Mouse (Mus musculus) B cell, adult 2 months (primary cell): ENCODE results near the gene Lsm10.
"Not testable (repeated sequence)": the region's sequence is repeated elsewhere in the genome, so short reads cannot be mapped to it uniquely, and the experiment has no call there.

Source experiments
- DNase-seq, 2 experiments: peaks; one replicate each; pipeline ENCODE4 v3.0.0; 2022

The Lsm10 gene

DNA sequence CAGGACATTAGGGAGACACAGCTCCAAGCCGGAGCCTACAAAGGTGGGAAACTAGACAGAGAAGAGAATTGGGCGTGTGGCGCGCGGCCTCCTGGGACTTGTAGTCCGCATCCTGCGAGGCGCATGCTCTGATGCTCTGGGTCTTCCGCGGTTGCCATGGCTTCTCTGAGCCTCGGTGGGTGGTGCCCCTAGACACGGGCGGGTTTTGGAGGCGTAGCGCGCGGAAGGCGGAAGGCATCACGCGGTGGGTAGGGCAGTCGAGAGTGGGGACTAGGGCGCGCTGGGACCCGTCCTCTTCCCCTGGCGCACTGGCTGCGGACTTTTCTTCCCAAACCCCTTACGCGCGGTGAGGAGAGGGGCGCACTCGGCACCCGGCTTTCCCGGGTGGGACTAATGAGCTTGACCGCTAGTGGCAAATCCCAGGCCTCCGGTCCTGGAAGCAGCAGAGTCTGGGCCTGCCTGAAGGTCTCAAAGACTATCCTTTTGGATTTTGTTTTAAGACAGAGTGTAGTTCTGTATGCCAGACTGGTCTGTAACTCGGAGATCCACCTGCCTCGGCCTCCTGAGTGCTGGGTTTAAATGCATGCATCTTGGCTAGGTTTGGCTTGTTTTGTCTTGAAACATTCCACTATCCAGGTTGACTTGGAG is at the start of gene Lsm10:
Gene Lsm10, plus strand, starts transcription at position 160 of the 648 bp plus-strand sequence.
- peak; percentile 95 to 97 for DNase-seq

DNA sequence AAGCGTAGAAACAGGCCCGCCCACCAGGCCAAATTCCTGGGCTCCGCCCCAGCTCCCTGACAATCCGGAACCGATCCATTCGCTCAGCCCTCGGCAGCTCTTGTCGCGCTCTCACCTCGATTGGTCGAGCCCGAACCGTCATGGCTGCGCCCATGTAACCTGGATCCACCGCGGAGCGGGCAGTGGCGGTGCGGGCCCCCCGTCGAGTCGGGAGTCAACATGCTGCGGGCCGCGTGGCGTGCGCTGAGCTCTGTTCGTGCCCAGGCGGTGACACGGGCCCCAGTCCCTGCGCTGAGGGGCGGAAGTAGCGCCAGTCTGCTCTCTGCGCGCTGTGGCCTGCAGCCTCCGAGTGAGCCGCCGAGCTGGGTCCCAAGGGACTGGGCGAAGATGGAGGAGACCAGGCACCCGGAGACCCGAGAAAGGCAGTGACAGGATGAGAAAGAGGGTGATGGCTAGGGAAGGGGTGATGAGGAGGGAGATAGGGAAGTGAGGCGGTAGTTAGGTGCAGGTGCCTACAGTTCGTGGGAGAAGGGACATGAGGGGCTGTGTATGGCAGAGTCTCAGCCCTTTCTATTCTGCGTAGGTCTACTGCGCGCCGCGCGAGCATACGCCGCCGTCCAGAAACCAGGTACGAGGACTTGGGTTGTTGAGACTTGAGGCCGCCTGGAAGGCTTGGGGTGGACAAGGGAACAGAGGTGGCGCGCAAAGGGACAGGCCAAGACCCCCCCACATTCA is 49.4 kb upstream of the Lsm10 start, which contains the start of gene Mrps15:
Gene Mrps15, plus strand, starts transcription at position 75 of the 735 bp plus-strand sequence.
- DNase-seq = peak; percentile 83 to 87

DNA sequence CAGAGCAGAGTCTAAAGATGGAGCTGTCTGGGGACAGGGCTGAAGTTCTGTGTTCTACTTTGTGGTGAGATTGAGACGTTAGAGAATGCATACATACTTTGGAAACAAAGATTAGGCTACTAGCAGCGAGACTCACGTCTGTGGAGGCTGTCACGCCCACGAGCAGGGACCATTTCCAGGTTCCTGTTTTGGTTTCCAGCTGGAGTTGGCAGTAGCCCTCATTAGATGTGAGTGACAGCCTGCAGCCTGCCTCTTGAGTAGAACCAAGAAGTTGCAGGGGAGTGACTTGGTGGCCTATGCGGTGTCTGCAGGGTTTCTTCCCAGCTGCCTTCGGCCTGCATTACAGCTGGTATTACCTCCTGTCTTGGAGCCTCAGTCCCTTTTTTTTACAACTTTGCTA is 44.8 kb upstream of the Lsm10 start:
- DNase-seq = no peak

DNA sequence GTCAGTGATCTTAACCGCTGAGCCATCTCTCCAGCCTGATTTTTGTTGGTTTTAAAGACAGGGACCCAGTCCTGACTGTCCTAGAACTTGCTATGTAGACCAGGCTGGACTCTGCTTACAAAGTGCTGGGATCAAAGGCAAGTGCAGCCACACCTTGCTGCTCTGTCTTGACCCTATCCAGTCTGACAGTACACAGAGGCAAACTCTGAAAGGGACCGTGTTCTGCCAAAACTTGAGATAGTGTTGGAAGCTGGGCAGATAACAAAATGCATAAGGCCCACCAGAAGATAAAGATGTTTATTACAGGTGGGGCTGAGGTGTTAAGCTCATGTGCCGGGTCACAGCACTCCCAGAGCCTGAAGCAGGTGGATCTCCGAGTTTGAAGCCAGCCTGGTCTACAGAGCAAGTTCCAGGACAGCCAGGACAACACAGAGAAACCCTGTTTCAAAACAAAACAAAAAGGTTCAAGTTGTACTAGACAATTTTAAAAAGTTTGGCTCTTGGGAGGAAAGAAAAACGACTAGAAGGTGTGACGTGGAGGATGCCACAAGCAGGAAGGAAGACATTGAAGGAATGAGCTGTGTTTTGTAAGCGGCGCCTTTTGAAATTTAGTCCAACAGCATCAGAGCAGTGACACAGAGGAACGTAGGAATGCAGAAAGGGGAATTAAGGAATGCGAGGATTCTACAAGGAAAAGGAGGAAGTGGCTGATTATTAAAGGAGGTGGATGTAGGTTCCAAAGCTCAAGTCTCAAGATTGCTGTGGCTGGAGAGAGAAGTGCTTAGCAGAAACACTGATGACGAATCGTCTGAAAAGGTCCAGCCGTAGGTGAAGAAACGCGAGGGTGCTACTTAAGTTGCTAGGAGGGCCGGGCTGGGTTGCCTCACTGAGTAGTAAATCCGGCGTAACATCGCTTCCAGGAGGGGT is 39.0 kb upstream of the Lsm10 start:
- DNase-seq = no peak

DNA sequence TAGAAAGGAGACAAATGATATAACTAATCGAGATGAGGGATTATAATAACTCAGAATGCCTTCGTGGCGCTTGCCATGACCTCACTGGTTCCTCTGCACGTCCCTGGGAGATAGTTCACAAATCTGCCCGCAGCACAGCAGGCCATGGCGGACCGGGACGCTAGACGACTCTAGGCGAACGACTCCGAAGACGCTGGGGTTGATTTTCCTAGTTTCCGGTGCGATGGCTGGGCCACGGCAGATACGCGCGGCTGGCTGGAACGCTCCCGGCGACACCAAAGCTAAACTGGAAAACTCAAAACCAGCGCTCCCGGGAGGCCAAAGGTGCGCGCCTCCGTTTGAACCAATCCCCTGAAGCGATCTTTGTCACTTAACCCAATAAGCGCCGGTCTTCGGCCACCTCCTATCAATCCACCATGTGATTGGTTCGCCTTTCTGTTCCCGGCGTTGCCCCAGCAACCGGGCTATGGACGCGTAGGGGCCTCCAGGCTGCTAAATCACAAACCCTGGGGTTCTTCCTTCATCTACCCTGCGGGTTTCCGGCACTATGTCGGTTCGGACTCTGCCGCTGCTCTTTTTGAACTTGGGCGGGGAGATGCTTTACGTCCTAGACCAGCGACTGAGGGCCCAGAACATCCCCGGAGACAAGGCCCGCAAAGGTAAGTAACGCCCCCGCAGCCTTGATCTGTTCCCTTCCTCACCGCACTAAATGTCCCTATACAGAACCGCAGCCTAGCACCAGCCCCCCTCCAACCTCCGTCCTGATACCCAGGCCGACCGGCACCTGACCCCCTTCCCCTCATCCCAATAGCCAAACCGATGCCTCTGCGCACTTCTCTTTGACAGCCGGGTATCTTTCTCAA is 38.1 kb upstream of the Lsm10 start, which contains the start of gene Oscp1:
Gene Oscp1, plus strand, starts transcription at position 432 of the 863 bp plus-strand sequence.
- peak; percentile 88 to 89 for DNase-seq

DNA sequence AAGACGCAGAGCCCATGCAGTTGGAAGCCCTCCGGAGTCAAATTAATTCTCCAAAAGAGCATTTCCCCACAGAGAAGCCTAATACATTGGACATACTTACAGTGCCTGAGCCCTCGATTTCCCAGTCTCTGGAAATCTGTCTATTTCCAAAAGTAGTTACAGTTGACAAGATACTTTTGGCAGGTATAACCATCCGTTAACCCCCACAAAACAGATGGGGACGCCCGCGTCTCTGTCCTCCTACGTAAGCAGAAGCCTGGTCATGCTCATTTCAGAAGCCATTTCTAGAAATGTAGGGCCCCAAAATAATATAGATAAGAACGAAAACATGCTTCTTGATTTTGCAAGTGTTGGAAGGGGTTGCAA is 37.4 kb upstream of the Lsm10 start:
- DNase-seq = no peak

DNA sequence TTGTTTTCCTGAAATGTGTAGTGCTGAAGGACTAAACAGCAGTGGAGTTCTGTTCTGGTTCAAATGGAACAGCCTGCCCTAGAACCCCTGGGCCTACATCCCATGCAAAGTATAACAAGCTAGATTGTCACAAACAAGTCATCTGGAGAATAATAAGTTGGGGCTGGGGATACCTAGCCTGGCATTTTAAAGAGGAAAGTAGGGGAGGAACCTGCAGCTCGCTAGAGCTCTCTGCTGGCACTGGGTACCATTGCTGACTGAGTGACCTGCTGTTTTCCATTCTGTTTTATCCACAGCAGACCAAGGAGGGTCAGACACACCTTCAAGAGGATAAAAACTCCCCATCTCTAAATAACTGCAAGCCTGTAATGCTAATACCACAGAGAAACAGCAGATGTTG is 33.6 kb upstream of the Lsm10 start:
- peak; percentile 25 to 38 for DNase-seq

DNA sequence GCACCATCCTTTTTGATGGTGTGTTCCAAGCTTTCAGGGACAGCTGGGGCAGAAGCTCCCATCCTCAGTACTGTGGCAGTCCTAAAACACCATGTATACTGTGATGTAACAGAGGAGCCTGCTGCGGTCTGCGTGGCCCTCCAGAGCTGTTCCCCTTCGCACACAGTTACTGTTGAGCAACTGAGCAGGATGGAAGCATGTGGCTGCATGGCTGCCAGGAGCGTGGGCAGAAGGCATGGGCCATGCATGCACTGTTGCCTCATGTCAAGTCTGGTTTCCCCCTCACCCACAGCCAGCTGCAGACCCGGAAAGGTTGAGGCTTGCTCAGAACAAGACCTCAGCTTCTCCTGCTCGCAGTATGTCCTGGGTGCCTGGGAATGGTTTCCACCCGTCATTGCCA is 31.2 kb upstream of the Lsm10 start:
- no peak for DNase-seq

DNA sequence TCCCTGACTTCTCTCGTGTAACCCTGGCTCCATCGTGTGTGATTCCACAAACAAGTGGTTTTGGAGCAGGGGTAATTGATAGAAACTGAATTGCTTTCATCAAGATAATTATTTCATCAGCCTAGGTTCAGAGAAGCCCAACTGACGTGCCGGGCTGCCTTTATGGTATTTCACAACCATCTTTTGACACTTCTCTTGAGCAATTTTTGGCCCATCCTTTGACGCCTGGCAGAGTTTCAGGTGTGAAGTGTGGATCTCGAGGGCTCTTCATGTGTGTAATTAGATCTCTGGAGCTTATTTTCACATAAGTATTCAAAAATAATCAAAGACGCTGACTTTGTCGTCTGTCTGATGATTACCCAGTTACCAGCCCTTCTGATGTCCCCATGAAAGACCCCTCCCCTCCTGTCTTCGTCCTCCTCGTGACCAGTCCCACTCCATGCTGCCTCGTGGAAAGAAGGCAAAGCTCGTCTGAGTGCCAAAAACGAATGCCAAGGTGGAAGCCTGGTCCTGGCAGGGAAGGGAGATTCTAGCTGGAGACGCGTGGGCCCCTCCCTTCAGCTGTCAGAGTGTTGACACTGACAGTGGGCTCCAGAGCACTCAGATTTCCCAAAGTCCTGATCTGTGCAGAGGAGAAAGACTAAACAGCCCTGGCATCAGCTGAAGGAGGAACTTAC is 28.9 kb upstream of the Lsm10 start:
- no peak for DNase-seq

DNA sequence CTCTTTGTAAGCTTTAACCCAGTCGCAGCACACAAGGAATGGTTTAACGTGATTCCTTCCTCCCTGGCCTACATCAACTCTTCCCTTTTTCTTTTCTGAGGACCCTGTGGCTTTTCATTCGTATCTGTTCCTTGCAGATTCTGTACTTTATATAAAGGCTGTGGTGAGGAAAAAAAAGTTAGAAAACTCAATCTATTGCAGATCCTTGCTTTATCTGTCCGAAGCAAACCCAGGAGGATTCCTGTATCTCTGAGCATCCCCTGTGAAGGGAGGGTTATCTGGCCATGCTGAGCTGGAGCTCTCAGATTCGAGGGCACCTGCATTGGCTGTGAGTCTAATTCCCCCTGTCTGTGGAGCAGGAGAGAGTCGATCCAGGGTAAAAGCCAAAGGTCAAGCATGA is 27.6 kb upstream of the Lsm10 start:
- no peak for DNase-seq

DNA sequence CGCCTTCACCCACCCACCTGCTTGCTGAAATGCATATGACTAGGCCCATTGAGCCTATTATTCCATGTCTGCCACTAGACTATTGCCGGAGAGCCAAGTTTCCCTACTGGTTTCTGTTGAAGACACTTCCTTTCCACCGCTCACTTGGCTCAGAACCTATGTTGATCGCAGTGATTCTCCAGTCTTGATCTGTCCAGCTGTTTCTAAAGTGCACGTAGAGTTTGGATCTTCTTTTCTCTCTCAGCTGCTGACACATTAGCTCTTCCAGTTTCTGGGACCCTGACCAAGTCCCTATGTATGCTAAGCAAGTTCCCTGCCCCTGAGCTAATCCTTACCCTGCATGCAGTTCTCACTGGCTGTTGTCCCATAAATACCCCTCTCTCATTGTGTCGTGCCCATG is 18.6 kb upstream of the Lsm10 start:
- DNase-seq = no peak

DNA sequence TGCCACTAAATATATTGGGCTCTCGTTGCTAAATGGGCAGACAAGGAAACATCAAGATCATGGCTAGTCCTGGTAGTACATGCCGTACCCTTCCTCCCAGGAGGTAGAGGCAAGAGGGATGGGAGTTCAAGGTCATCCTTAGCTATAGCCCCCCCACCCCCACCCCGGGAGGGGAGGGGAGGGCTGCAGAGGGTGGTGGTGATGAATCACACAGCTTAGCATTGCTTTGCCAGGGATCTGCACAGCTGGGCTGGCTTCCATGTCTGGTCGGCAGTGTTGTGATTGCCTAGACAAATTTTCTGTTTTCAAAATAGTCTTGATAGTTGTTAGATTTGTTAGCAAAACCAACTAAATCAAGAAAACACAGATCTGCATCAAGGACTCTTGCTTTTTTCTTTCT is 17.2 kb upstream of the Lsm10 start:
- DNase-seq = no peak

DNA sequence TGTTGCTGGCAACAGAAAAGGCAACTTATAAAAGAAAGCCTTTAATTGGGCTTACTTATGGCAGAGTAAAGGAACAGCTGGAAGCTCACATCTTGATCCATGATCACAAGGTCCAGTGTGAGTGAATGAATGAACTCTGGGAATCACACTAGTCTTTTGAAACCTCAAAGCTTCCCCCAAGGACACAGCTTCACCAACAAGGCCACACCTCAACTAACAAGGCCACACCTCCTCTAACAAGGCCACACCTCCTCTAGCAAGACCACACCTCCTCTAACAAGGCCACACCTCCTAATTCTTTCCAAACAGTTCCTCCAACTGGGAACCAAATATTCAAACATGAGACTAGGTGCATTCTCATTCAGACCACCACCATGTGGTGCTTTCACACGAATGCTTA is 14.8 kb upstream of the Lsm10 start:
- no peak for DNase-seq

DNA sequence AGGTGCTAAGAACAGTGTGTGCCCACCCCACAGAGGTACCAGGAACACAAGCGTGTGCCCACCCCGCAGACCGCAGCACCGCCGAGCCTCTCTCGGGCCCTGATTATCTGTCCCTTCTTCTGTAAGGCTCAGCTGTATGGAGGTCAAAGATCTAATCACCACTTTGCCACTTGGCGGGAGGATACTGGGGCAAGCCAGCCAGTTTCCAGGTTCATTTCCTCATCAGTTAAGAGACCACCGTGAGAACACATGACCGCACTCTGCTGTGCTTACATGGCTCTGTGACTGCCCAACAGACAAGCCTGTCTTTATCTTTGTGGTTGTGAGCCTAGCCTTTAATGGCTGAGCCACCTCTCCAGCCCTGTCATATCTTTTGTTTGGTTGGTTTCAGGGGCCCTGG is 13.4 kb upstream of the Lsm10 start:
- DNase-seq = no peak

DNA sequence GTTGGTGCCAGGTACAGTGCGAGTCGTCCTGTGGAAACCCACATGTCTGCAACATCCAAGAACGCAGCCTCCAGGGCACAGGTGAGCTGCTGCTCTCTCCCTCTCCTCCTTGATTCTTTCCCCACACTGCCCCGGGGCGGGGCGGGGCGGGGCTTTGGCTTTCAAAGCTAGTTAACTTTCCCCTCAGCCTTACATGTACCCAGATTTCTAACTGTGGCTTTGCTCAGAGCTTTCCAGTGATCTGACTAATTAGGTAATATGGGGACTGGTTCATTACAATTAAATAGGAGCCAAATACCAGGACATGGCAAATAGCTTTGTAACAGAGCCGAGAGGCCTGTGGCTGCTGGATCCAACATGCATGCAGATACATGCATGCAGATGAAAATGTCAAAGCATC is 12.0 kb upstream of the Lsm10 start:
- DNase-seq = no peak

DNA sequence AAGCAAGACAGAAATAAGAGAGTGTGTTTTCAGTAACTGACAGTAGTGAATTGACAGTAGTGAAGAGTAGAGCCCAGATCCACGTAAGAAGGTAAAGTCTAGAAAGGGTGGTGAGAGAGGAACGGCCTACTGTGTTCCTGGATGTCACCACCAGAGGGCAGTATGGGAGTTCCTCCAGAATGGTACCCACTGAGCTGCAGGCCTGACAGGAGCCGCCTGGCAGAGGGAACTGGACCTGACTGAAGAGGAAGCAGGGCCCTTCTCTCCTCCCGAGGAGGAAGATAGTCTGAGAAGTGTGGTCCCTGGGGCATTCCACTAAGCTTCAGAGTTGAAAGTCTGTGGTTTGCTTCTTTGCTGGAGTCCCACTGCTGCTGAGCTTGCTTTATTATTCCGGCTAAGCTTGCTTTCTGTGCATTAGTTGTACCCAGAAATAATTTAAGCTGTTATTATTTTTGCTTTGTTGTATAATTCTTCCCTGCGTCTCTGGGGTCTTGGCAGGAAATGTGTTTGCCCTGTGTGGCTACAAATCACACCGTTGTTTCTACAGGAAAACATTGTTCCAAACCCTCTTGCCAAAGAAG is 10.3 kb upstream of the Lsm10 start:
- peak; percentile 86 to 88 for DNase-seq

DNA sequence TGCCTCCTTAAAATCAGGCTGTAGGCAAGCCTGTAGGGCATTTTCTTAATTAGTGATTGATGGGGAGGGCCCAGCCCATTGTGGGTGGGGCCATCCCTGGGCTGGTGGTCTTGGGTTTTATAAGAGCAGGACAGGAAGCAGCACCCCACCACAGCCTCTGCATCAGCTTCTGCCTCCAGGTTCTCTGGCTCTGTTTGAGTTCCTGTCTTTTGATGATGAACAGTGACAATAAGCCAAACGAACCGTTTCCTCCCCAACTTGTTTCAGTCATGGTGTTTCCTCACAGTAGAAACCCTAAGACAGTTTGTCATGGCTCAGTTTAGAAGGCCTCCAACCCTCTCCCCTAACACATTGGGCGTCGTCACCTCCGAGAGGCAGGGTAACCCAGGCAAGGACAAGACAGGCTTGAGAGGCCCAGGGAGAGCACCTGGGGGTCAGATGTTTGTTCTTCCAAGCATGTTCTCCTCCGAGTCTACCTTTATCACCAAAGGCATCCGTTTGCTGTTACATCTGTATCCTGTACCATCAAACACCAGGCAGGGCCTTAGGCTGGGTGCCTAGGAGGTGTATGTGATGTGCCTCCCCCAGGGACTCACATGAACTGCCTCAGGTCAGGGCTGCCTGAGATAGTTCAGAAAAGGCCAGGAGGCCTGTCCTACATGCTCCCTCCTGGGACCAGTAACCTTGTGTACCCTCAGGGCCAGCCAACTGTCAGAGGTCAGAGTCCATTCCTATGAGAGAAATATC is 6.1 kb upstream of the Lsm10 start:
- DNase-seq = no peak

DNA sequence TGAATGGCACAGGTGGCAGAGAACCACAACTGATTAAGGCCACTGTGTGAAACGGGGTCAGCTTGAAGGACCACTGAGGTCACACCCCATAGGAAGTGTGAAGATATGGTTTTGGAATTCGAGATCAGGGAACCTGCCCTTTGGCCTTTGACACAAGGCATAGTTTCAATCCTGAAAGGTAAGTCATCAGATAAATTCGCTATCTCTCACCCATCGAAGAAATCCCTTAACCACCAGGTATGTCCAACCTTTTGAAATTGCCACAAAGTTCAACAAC is 5.6 kb upstream of the Lsm10 start:
- no peak for DNase-seq

DNA sequence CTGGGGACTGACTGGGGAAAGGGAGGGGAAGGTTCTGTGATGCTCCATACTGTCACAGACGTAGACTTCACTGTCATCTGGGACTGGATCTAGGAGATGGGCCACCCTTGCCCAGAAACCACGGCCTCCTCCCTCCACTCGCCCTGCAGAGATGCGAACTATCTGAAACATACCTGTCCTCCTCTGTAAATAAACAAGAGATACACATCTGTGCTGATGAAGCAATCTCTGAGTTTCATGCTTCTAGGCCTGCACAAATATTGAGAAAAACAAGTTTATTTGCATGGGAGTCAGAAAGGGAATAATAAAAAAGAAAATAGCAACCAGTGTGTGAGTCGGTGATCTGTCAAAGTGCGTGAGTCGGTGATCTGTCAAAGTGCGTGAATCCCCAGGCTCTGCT is 4.5 kb upstream of the Lsm10 start:
- no peak for DNase-seq

DNA sequence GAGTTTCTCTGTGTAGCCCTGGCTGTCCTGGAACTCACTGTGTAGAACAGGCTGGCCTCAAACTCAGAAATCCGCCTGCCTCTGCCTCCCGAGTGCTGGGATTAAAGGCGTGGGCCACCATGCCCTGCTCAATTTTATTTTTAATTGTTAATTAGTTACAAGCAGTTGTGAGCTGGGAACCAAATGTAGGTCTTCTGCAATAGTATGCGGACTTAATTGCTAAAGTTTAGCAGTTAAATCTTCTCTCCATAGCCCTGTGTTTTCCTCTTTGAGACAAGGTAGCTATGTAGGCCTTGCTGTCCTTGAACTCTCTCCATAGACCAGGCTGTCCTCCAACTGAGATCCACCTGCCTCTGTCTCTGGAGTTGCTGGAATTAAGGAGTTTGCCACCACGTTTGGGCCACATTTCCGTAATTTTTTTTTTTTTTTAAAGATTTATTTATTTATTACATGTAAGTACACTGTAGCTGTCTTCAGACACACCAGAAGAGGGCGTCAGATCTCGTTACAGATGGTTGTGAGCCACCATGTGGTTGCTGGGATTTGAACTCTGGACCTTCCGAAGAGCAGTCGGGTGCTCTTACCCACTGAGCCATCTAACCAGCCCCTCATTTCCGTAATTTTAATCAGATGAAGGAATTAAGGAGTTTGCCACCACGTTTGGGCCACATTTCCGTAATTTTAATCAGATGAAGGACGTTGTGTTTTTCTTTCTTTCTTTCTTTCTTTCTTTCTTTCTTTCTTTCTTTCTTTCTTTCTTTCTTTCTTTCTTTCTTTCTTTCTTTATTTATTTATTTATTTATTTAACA is 597 bp upstream of the Lsm10 start:
- DNase-seq = not testable (repeated sequence)
